Comparison of ENCODE assay signal across 12 mouse cellular contexts in the genomic region with DNA sequence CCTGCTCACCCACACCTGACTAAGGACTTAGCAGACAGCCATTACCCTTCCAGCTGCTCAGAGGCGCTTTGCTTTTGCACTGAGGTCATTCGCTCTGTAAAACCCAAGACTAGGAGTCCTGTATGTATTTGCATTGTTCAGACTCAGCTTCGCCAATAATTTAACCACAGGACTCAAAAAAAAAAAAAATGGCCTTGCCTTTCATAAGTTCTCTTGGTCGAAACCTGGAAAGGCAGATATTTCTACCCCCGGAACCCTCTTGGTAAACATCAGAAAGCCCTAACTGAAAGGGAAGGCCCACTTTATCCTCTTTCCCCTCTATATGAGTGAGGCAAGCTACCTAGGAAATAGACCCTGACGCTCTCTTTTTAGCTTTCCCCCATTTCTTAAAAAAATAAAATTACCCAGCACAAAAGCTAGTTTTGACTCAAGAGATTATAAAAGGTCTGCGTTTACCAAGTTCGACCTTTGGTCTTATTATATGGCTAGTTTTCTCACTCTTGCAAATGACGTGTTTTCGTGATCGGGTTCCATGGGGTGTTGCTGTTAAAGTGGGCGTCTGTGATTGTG.
DNase-seq lines count a peak whose midpoint lies in the region; ATAC-seq and TF ChIP-seq lines count a peak whose summit lies in the region.
"Had no signal": no experiment of that assay in that cellular context is flagged by ENCODE, and none has a peak within 500 bp of the region (broad histone marks: within the 10 kb centered on the region; RNA-seq: fewer than 3 reads in every experiment).

No protein-coding gene starts in this region.

- no peak overlapping the region for H3K9ac ChIP-seq in heart, postnatal 0 days (replicated peaks; ENCODE audit: low read depth, low read length)
- no peak overlapping the region for H3K9ac ChIP-seq in stomach, postnatal 0 days (ENCODE audit: low read length)
- H3K9ac ChIP-seq: embryonic facial prominence, embryonic 12.5 days had no signal

- TF ChIP-seq POLR2A in testis, adult 2 months (IDR thresholded peaks at IDR 0.05; ENCODE audit: control insufficient read depth, low read depth, low read length): no peak

- DNase-seq in embryo, embryonic 10.5 days (ENCODE audit: low spot score): peak; percentile 53
- DNase-seq in embryo, embryonic 9.5 days (ENCODE audit: extremely low spot score): no peak
- no peak for DNase-seq in heart, postnatal 0 days (ENCODE audit: low spot score)
- DNase-seq in heart, embryonic 10.5 days (ENCODE audit: low spot score): no peak
- DNase-seq in testis, postnatal 14 days (ENCODE audit: low spot score): no peak
- peak; percentile 31 for DNase-seq in mesoderm, embryonic 11.5 days (ENCODE audit: low read depth, low spot score)
- DNase-seq in stomach, postnatal 0 days (ENCODE audit: low spot score): no peak
- DNase-seq: layer of hippocampus, adult 9-11 months had no signal

- peaks cover 15% of the 10 kb centered on the region for H3K4me1 ChIP-seq in heart, postnatal 0 days (ENCODE audit: control insufficient read depth, insufficient read depth)
- peaks cover 58% of the 10 kb centered on the region for H3K4me1 ChIP-seq in heart, embryonic 10.5 days
- H3K4me1 ChIP-seq in testis, adult 2 months (ENCODE audit: control insufficient read depth, insufficient read depth, low read length): peaks cover 25% of the 10 kb centered on the region
- 0 out of 2 replicates have a peak, but pooled peaks cover 2% of the 10 kb centered on the region for H3K4me1 ChIP-seq in stomach, postnatal 0 days (replicated peaks; ENCODE audit: control insufficient read depth, insufficient read depth)

- H3K4me2 ChIP-seq in heart, postnatal 0 days (ENCODE audit: low read depth, low read length): no peak overlapping the region
- H3K4me2 ChIP-seq in stomach, postnatal 0 days (replicated peaks; ENCODE audit: low read depth): no peak overlapping the region

- ATAC-seq in heart, postnatal 0 days (ENCODE audit: insufficient read depth, low read depth): no peak
- ATAC-seq in stomach, postnatal 0 days (ENCODE audit: low FRiP score, low TSS enrichment): no peak

- H3K27me3 ChIP-seq in heart, postnatal 0 days (ENCODE audit: control insufficient read depth, insufficient read depth, low read length): peaks cover 23% of the 10 kb centered on the region
- H3K27me3 ChIP-seq in heart, embryonic 10.5 days (ENCODE audit: insufficient read depth, poor library complexity, severe bottlenecking): peaks cover 61% of the 10 kb centered on the region
- peaks cover 7% of the 10 kb centered on the region; the same call in 1 of the 2 replicates for H3K27me3 ChIP-seq in testis, adult 2 months (ENCODE audit: control insufficient read depth, insufficient read depth, low read length)
- peaks cover 12% of the 10 kb centered on the region for H3K27me3 ChIP-seq in stomach, postnatal 0 days (ENCODE audit: control insufficient read depth, insufficient read depth, low read length)

- no peak overlapping the region for H3K4me3 ChIP-seq in heart, postnatal 0 days (ENCODE audit: low read depth, low read length)
- no peak overlapping the region for H3K4me3 ChIP-seq in heart, embryonic 10.5 days
- H3K4me3 ChIP-seq in testis, adult 2 months (ENCODE audit: control insufficient read depth, low read depth, low read length): no peak overlapping the region
- no peak overlapping the region for H3K4me3 ChIP-seq in stomach, postnatal 0 days (ENCODE audit: low read depth, low read length)

- 78% methylated on average over 12 of the region's 12 CpGs for WGBS in heart, postnatal 0 days
- WGBS in heart, embryonic 10.5 days: 11% methylated on average over 12 of the region's 12 CpGs
- WGBS in stomach, postnatal 0 days: 62% methylated on average over 12 of the region's 12 CpGs

- no peaks in the 10 kb centered on the region for H3K9me3 ChIP-seq in heart, postnatal 0 days (replicated peaks; ENCODE audit: control insufficient read depth, low read length)
- H3K9me3 ChIP-seq in heart, embryonic 10.5 days: no peaks in the 10 kb centered on the region
- no peaks in the 10 kb centered on the region for H3K9me3 ChIP-seq in stomach, postnatal 0 days (ENCODE audit: control insufficient read depth, low read length)
- H3K9me3 ChIP-seq: embryonic facial prominence, embryonic 12.5 days; forebrain, embryonic 10.5 days; midbrain, embryonic 10.5 days had no signal

- H3K36me3 ChIP-seq in heart, postnatal 0 days (replicated peaks; ENCODE audit: control insufficient read depth, insufficient read depth, low read length): no peaks in the 10 kb centered on the region
- H3K36me3 ChIP-seq in heart, embryonic 10.5 days: no peaks in the 10 kb centered on the region
- no peaks in the 10 kb centered on the region for H3K36me3 ChIP-seq in testis, adult 2 months (ENCODE audit: control insufficient read depth, insufficient read depth, low read length)
- H3K36me3 ChIP-seq in stomach, postnatal 0 days (ENCODE audit: control insufficient read depth, insufficient read depth, low read length): no peaks in the 10 kb centered on the region
- H3K36me3 ChIP-seq: embryonic facial prominence, embryonic 12.5 days; forebrain, embryonic 10.5 days; midbrain, embryonic 10.5 days had no signal

- H3K27ac ChIP-seq in heart, postnatal 0 days (ENCODE audit: low read depth): 0 out of 2 replicates have a peak overlapping the region, but pooled peaks have one; percentile 98
- H3K27ac ChIP-seq in heart, embryonic 10.5 days: no peak overlapping the region
- peak overlapping the region; percentile 23; the same call in 1 of the 2 replicates for H3K27ac ChIP-seq in testis, adult 2 months (ENCODE audit: control insufficient read depth, insufficient read depth, low read depth, low read length)
- no peak overlapping the region for H3K27ac ChIP-seq in stomach, postnatal 0 days (replicated peaks)
- H3K27ac ChIP-seq: embryonic facial prominence, embryonic 12.5 days; forebrain, embryonic 10.5 days; midbrain, embryonic 10.5 days had no signal

- TF ChIP-seq EP300 in heart, postnatal 0 days (IDR thresholded peaks at IDR 0.05; ENCODE audit: low read depth): no peak
- no peak for TF ChIP-seq EP300 in stomach, postnatal 0 days (optimal IDR thresholded peaks at IDR 0.05)

- no peak for TF ChIP-seq CTCF in heart, postnatal 0 days (IDR thresholded peaks at IDR 0.05; ENCODE audit: low read depth)
- TF ChIP-seq CTCF in testis, adult 2 months (IDR thresholded peaks at IDR 0.05; ENCODE audit: control insufficient read depth, insufficient read depth, insufficient replicate concordance, low read depth, low read length): no peak
- no peak for TF ChIP-seq CTCF in stomach, postnatal 0 days (IDR thresholded peaks at IDR 0.05; ENCODE audit: low read depth)

Comparison
In these comparisons a context has a peak if more than half of its experiments do, and no peak if none do; other contexts are left out.
1. DNase-seq: peak in embryo, embryonic 10.5 days (single experiment) and mesoderm, embryonic 11.5 days (single experiment); none in embryo, embryonic 9.5 days (single experiment), heart, postnatal 0 days (single experiment), heart, embryonic 10.5 days (single experiment), testis, postnatal 14 days (single experiment) and stomach, postnatal 0 days (single experiment).
2. H3K27ac ChIP-seq: peak in heart, postnatal 0 days (single experiment) and testis, adult 2 months (single experiment); none in heart, embryonic 10.5 days (single experiment) and stomach, postnatal 0 days (single experiment).